Mouse (Mus musculus) stomach, embryonic 15.5 days (tissue): Measurements from ENCODE around the gene Gm11555. TPM values are rescaled to one million over a fixed set of nuclear protein-coding genes. Genes with fewer than 3 reads are reported as not detected.

Source experiments
- polyA plus RNA-seq: library from polyadenylated mRNA; unstranded; fragments of >200 nt; fragmentation: Nextera tagmentation; extraction: Ambion mirVana; gene quantifications from 2 replicates; pipeline ENCODE4 v1.2.1, GENCODE M21; 2015

Gm11555 gene
- polyA plus RNA-seq, 1 experiment from 2014 or later, result not detected

Other genes starting within 250 kb of the Gm11555 start
- 0.09 TPM in 1 of 2 replicates, not detected in the other for gene Krt12, start 228.0 kb downstream of the Gm11555 start, polyA plus RNA-seq
- gene Krt20, start 212.1 kb downstream of the Gm11555 start, polyA plus RNA-seq, result 17.1 and 19.7 TPM in 2 replicates
- 33.1 and 41.9 TPM in 2 replicates for gene Krt23, start 157.1 kb downstream of the Gm11555 start, polyA plus RNA-seq
- not detected in 2 replicates for gene Krt39, start 128.9 kb downstream of the Gm11555 start, polyA plus RNA-seq
- not detected in 2 replicates for gene Krt40, start 107.1 kb downstream of the Gm11555 start, polyA plus RNA-seq
- gene Krtap3-3, start 99.4 kb downstream of the Gm11555 start, polyA plus RNA-seq, result not detected in 2 replicates
- not detected in 2 replicates for gene Krtap3-2, start 93.4 kb downstream of the Gm11555 start, polyA plus RNA-seq
- not detected in 2 replicates for gene Gm11939, start 90.8 kb downstream of the Gm11555 start, polyA plus RNA-seq
- gene Krtap3-1, start 83.6 kb downstream of the Gm11555 start, polyA plus RNA-seq, result not detected in 2 replicates
- gene Krtap1-5, start 69.2 kb downstream of the Gm11555 start, polyA plus RNA-seq, result not detected in 2 replicates
- gene Krtap1-4, start 66.6 kb downstream of the Gm11555 start, polyA plus RNA-seq, result not detected in 2 replicates
- not detected in 2 replicates for gene Krtap1-3, start 58.9 kb downstream of the Gm11555 start, polyA plus RNA-seq
- gene Krtap9-3, start 52.1 kb downstream of the Gm11555 start, polyA plus RNA-seq, result not detected in 2 replicates
- not detected in 2 replicates for gene Gm11938, start 46.9 kb downstream of the Gm11555 start, polyA plus RNA-seq
- not detected in 2 replicates for gene Gm11937, start 40.0 kb downstream of the Gm11555 start, polyA plus RNA-seq
- not detected in 2 replicates for gene Krtap2-4, start 35.4 kb downstream of the Gm11555 start, polyA plus RNA-seq
- not detected in 2 replicates for gene Gm11562, start 29.8 kb downstream of the Gm11555 start, polyA plus RNA-seq
- not detected in 2 replicates for gene Krtap4-1, start 22.0 kb downstream of the Gm11555 start, polyA plus RNA-seq
- gene Krtap4-2, start 15.2 kb downstream of the Gm11555 start, polyA plus RNA-seq, result not detected in 2 replicates
- not detected in 2 replicates for gene Krtap4-7, start 6.1 kb downstream of the Gm11555 start, polyA plus RNA-seq
- gene Gm11563, start 8.7 kb upstream of the Gm11555 start, polyA plus RNA-seq, result not detected in 2 replicates
- gene Krtap4-6, start 15.7 kb upstream of the Gm11555 start, polyA plus RNA-seq, result not detected in 2 replicates
- not detected in 2 replicates for gene Gm14190, start 40.5 kb upstream of the Gm11555 start, polyA plus RNA-seq
- not detected in 2 replicates for gene Gm14180, start 84.1 kb upstream of the Gm11555 start, polyA plus RNA-seq
- gene Gm11595, start 122.7 kb upstream of the Gm11555 start, polyA plus RNA-seq, result not detected in 2 replicates
- gene Krtap4-8, start 130.5 kb upstream of the Gm11555 start, polyA plus RNA-seq, result not detected in 2 replicates
- gene Krtap4-9, start 135.0 kb upstream of the Gm11555 start, polyA plus RNA-seq, result not detected in 2 replicates
- gene Gm11596, start 143.2 kb upstream of the Gm11555 start, polyA plus RNA-seq, result not detected in 2 replicates
- not detected in 2 replicates for gene Gm11569, start 148.7 kb upstream of the Gm11555 start, polyA plus RNA-seq
- gene Gm11554, start 154.2 kb upstream of the Gm11555 start, polyA plus RNA-seq, result not detected in 2 replicates
- gene Krtap4-13, start 159.7 kb upstream of the Gm11555 start, polyA plus RNA-seq, result not detected in 2 replicates
- gene Gm11564, start 165.4 kb upstream of the Gm11555 start, polyA plus RNA-seq, result not detected in 2 replicates
- not detected in 2 replicates for gene 2300003K06Rik, start 187.8 kb upstream of the Gm11555 start, polyA plus RNA-seq
- not detected in 2 replicates for gene Krtap4-16, start 201.4 kb upstream of the Gm11555 start, polyA plus RNA-seq
- gene Gm11568, start 207.7 kb upstream of the Gm11555 start, polyA plus RNA-seq, result not detected in 2 replicates
- gene Gm11559, start 214.2 kb upstream of the Gm11555 start, polyA plus RNA-seq, result not detected in 2 replicates
- not detected in 2 replicates for gene Krtap9-1, start 223.2 kb upstream of the Gm11555 start, polyA plus RNA-seq
- not detected in 2 replicates for gene Gm11567, start 229.0 kb upstream of the Gm11555 start, polyA plus RNA-seq